Mouse (Mus musculus): ENCODE data around the gene Nup210l. TPM values are rescaled to one million over a fixed set of nuclear protein-coding genes. Genes with fewer than 3 reads are reported as not detected.

The Nup210l gene
- polyA plus RNA-seq, 1 experiment = 55.5 TPM

GRCm38 (mm10) chr3:90155996-90156395, 52.1 kb downstream of the Nup210l start:
- Histone ChIP-seq H3K27ac (ENCODE audit: control insufficient read depth, insufficient read depth, low read depth, low read length) (no peak overlapping the region), H3K4me3 (ENCODE audit: control insufficient read depth, low read depth, low read length) (no peak overlapping the region), H3K27me3 (ENCODE audit: control insufficient read depth, insufficient read depth, low read length) (no peaks in the 10 kb centered on the region), H3K36me3 (ENCODE audit: control insufficient read depth, insufficient read depth, low read length) (no peaks in the 10 kb centered on the region; the same call in 1 of the 2 replicates), H3K4me1 (ENCODE audit: control insufficient read depth, insufficient read depth, low read length) (no peaks in the 10 kb centered on the region)
- TF ChIP-seq POLR2A (IDR thresholded peaks at IDR 0.05; ENCODE audit: control insufficient read depth, low read depth, low read length) (no peak), CTCF (IDR thresholded peaks at IDR 0.05; ENCODE audit: control insufficient read depth, insufficient read depth, insufficient replicate concordance, low read depth, low read length) (no peak)

GRCm38 (mm10) chr3:90159757-90160156, 55.8 kb downstream of the Nup210l start:
- H3K27me3 ChIP-seq (ENCODE audit: control insufficient read depth, insufficient read depth, low read length) = no peaks in the 10 kb centered on the region
- no peak overlapping the region for H3K27ac ChIP-seq (ENCODE audit: control insufficient read depth, insufficient read depth, low read depth, low read length)
- H3K4me3 ChIP-seq (ENCODE audit: control insufficient read depth, low read depth, low read length) = no peak overlapping the region
- H3K4me1 ChIP-seq (ENCODE audit: control insufficient read depth, insufficient read depth, low read length) = no peaks in the 10 kb centered on the region
- H3K36me3 ChIP-seq (ENCODE audit: control insufficient read depth, insufficient read depth, low read length) = no peaks in the 10 kb centered on the region; the same call in 1 of the 2 replicates
- TF ChIP-seq CTCF (IDR thresholded peaks at IDR 0.05; ENCODE audit: control insufficient read depth, insufficient read depth, insufficient replicate concordance, low read depth, low read length) (no peak), POLR2A (IDR thresholded peaks at IDR 0.05; ENCODE audit: control insufficient read depth, low read depth, low read length) (no peak)

DNA sequence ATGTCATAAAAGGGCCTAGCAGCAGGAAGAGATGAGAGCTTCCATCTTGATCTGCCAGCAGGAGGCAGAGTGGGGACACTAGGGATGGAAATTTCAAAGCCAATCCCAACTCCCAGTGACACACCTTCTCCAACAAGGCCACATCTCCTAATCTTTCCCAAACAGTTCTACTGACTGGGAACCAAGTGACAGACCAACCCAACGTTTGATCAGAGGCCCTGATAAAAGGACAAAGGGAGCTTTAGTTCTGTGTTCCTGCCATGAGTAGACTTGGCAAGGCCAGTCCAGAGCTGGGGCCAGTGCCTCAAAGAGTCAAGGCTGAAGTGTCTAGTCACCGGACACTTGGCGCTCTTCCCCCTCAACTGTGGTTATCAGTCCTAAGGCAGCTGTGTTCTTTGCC, 57.6 kb downstream of the Nup210l start:
- Histone ChIP-seq H3K27me3 (ENCODE audit: control insufficient read depth, insufficient read depth, low read length) (no peaks in the 10 kb centered on the region), H3K27ac (ENCODE audit: control insufficient read depth, insufficient read depth, low read depth, low read length) (no peak overlapping the region; the same call in 1 of the 2 replicates), H3K4me3 (ENCODE audit: control insufficient read depth, low read depth, low read length) (no peak overlapping the region), H3K36me3 (ENCODE audit: control insufficient read depth, insufficient read depth, low read length) (no peaks in the 10 kb centered on the region; the same call in 1 of the 2 replicates), H3K4me1 (ENCODE audit: control insufficient read depth, insufficient read depth, low read length) (no peaks in the 10 kb centered on the region)
- TF ChIP-seq POLR2A (IDR thresholded peaks at IDR 0.05; ENCODE audit: control insufficient read depth, low read depth, low read length) (no peak), CTCF (IDR thresholded peaks at IDR 0.05; ENCODE audit: control insufficient read depth, insufficient read depth, insufficient replicate concordance, low read depth, low read length) (no peak)

GRCm38 (mm10) chr3:90179566-90179965, 75.6 kb downstream of the Nup210l start:
- H3K4me1 ChIP-seq (ENCODE audit: control insufficient read depth, insufficient read depth, low read length) = no peaks in the 10 kb centered on the region
- no peak overlapping the region for H3K4me3 ChIP-seq (ENCODE audit: control insufficient read depth, low read depth, low read length)
- H3K27me3 ChIP-seq (ENCODE audit: control insufficient read depth, insufficient read depth, low read length) = no peaks in the 10 kb centered on the region
- H3K27ac ChIP-seq (ENCODE audit: control insufficient read depth, insufficient read depth, low read depth, low read length) = no peak overlapping the region
- H3K36me3 ChIP-seq (ENCODE audit: control insufficient read depth, insufficient read depth, low read length) = no peaks in the 10 kb centered on the region
- TF ChIP-seq POLR2A (IDR thresholded peaks at IDR 0.05; ENCODE audit: control insufficient read depth, low read depth, low read length) = no peak
- TF ChIP-seq CTCF (IDR thresholded peaks at IDR 0.05; ENCODE audit: control insufficient read depth, insufficient read depth, insufficient replicate concordance, low read depth, low read length) = no peak

DNA sequence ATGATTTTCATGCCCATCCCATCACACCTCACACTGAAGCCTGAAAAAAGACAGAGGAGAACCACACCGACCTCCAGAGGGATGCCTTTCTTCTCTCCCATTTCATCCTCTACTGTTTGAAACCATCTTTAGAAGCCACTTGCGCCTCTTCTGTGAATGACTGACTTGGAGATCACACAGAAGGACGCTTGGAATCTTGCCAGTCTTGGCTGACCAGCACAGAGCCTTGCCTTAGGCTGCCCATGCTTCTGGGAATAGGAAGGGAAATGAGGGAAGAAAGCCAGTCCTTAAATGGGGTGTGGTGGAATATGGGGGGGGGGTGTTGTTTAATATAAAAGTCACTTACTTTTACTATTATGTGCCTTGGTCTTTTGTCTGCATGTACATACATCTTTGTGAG, 79.6 kb downstream of the Nup210l start:
- no peak overlapping the region for H3K27ac ChIP-seq (ENCODE audit: control insufficient read depth, insufficient read depth, low read depth, low read length)
- H3K27me3 ChIP-seq (ENCODE audit: control insufficient read depth, insufficient read depth, low read length) = no peaks in the 10 kb centered on the region
- H3K4me3 ChIP-seq (ENCODE audit: control insufficient read depth, low read depth, low read length) = no peak overlapping the region
- no peaks in the 10 kb centered on the region for H3K36me3 ChIP-seq (ENCODE audit: control insufficient read depth, insufficient read depth, low read length)
- no peaks in the 10 kb centered on the region for H3K4me1 ChIP-seq (ENCODE audit: control insufficient read depth, insufficient read depth, low read length)
- TF ChIP-seq CTCF (IDR thresholded peaks at IDR 0.05; ENCODE audit: control insufficient read depth, insufficient read depth, insufficient replicate concordance, low read depth, low read length) (no peak), POLR2A (IDR thresholded peaks at IDR 0.05; ENCODE audit: control insufficient read depth, low read depth, low read length) (no peak)

GRCm38 (mm10) chr3:90190859-90191510, 87.1 kb downstream of the Nup210l start:
- Histone ChIP-seq H3K27ac (ENCODE audit: control insufficient read depth, insufficient read depth, low read depth, low read length) (no peak overlapping the region), H3K36me3 (ENCODE audit: control insufficient read depth, insufficient read depth, low read length) (no peaks in the 10 kb centered on the region; the same call in 1 of the 2 replicates), H3K4me1 (ENCODE audit: control insufficient read depth, insufficient read depth, low read length) (no peaks in the 10 kb centered on the region), H3K4me3 (ENCODE audit: control insufficient read depth, low read depth, low read length) (no peak overlapping the region), H3K27me3 (ENCODE audit: control insufficient read depth, insufficient read depth, low read length) (no peaks in the 10 kb centered on the region)
- TF ChIP-seq CTCF (IDR thresholded peaks at IDR 0.05; ENCODE audit: control insufficient read depth, insufficient read depth, insufficient replicate concordance, low read depth, low read length) (no peak), POLR2A (IDR thresholded peaks at IDR 0.05; ENCODE audit: control insufficient read depth, low read depth, low read length) (no peak)

GRCm38 (mm10) chr3:90194759-90195158, 90.8 kb downstream of the Nup210l start:
- no peaks in the 10 kb centered on the region for H3K27me3 ChIP-seq (ENCODE audit: control insufficient read depth, insufficient read depth, low read length)
- no peaks in the 10 kb centered on the region; the same call in 1 of the 2 replicates for H3K36me3 ChIP-seq (ENCODE audit: control insufficient read depth, insufficient read depth, low read length)
- no peak overlapping the region for H3K27ac ChIP-seq (ENCODE audit: control insufficient read depth, insufficient read depth, low read depth, low read length)
- H3K4me3 ChIP-seq (ENCODE audit: control insufficient read depth, low read depth, low read length) = no peak overlapping the region
- H3K4me1 ChIP-seq (ENCODE audit: control insufficient read depth, insufficient read depth, low read length) = no peaks in the 10 kb centered on the region
- TF ChIP-seq POLR2A (IDR thresholded peaks at IDR 0.05; ENCODE audit: control insufficient read depth, low read depth, low read length) = no peak
- no peak for TF ChIP-seq CTCF (IDR thresholded peaks at IDR 0.05; ENCODE audit: control insufficient read depth, insufficient read depth, insufficient replicate concordance, low read depth, low read length)

Measured in testis, adult 2 months (tissue).